Mouse (Mus musculus): ENCODE measurements around the gene Edem3. TPM values are rescaled to one million over a fixed set of nuclear protein-coding genes. Genes with fewer than 3 reads are reported as not detected.

Edem3 gene
- 8.5 and 9.6 TPM in 2 replicates for polyA plus RNA-seq (2015; fragmentation: Nextera tagmentation; extraction: Ambion mirVana)

- H3K36me3 ChIP-seq (ENCODE audit: control insufficient read depth, insufficient read depth), result no peaks in the 10 kb centered on the region
- ATAC-seq, result peak; percentile 99
- WGBS, result under 1% methylated on average over 59 of the region's 64 CpGs
- H3K4me2 ChIP-seq (replicated peaks; ENCODE audit: low read depth), result peak within 1 kb of the TSS; percentile 95
- peak within 1 kb of the TSS; percentile 85 for H3K9ac ChIP-seq (ENCODE audit: low read depth, low read length)
- peak within 1 kb of the TSS; percentile 95 for H3K4me3 ChIP-seq (ENCODE audit: low read depth, low read length)
- H3K27me3 ChIP-seq (replicated peaks; ENCODE audit: control insufficient read depth, insufficient read depth, low read length), result no peaks in the 10 kb centered on the region
- TF ChIP-seq CTCF (IDR thresholded peaks at IDR 0.05; ENCODE audit: low read depth), result no peak
- H3K9me3 ChIP-seq (ENCODE audit: control insufficient read depth), result no peaks in the 10 kb centered on the region
- 0 out of 2 replicates have a peak, but pooled peaks cover 3% of the 10 kb centered on the region for H3K4me1 ChIP-seq (replicated peaks; ENCODE audit: control insufficient read depth, insufficient read depth, low read length)
- peak within 1 kb of the TSS; percentile 80 for H3K27ac ChIP-seq (ENCODE audit: low read depth, low read length)
These were observed at the start of gene Edem3 for GRCm38 (mm10) chr1:151754881-151755659. TSS of gene Edem3 (plus strand) at chr1:151755371.

DNA sequence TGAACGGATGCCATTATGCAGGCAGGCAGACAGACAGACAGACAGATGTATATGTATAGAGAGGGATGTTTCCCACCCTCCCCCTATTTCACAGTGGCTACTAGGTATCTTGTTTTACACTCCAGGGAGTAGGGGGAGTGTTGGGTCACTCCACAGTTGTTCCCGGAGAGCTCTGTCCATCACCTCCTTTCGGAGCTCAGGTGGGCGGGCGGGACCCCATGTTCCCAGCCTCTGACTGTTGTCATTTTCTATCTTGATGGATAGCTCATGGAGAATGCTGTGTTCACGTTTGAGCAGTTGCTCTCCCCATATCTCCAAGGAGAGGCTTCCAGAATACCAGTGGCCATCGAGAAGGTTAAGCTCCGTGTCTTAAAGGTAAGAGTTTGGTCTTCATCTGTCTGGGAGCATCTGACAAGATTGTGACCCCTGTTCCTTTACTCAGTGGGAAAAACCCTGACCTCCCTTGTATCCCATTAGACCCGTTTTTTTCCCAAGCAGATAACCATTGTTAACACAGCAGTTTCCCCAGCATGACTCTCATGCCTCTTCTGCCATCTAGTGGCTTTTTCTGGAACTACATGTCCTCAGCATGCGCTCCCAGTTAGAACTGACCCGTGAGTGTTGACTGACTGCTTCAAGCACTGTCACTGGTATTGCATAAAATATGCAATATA lies 49.3 kb upstream of the Edem3 start:
- H3K4me1 ChIP-seq (replicated peaks; ENCODE audit: control insufficient read depth, insufficient read depth, low read length), result peaks cover 6% of the 10 kb centered on the region; the same call in 1 of the 2 replicates
- H3K9me3 ChIP-seq (ENCODE audit: control insufficient read depth), result no peaks in the 10 kb centered on the region
- peak; percentile 43; the same call in 1 of the 2 replicates for ATAC-seq
- WGBS, result 38% methylated on average over 11 of the region's 11 CpGs
- H3K4me2 ChIP-seq (replicated peaks; ENCODE audit: low read depth), result no peak overlapping the region
- H3K27me3 ChIP-seq (replicated peaks; ENCODE audit: control insufficient read depth, insufficient read depth, low read length), result no peaks in the 10 kb centered on the region
- no peak overlapping the region for H3K9ac ChIP-seq (ENCODE audit: low read depth, low read length)
- H3K4me3 ChIP-seq (ENCODE audit: low read depth, low read length), result no peak overlapping the region
- peak; percentile 98 for TF ChIP-seq CTCF (IDR thresholded peaks at IDR 0.05; ENCODE audit: low read depth)
- H3K27ac ChIP-seq (ENCODE audit: low read depth, low read length), result no peak overlapping the region
- no peaks in the 10 kb centered on the region for H3K36me3 ChIP-seq (ENCODE audit: control insufficient read depth, insufficient read depth)

- Histone ChIP-seq H3K9me3 (ENCODE audit: control insufficient read depth) (no peaks in the 10 kb centered on the region), H3K36me3 (ENCODE audit: control insufficient read depth, insufficient read depth) (no peaks in the 10 kb centered on the region), H3K4me3 (ENCODE audit: low read depth, low read length) (no peak overlapping the region), H3K27me3 (replicated peaks; ENCODE audit: control insufficient read depth, insufficient read depth, low read length) (no peaks in the 10 kb centered on the region), H3K4me1 (replicated peaks; ENCODE audit: control insufficient read depth, insufficient read depth, low read length) (peaks cover 6% of the 10 kb centered on the region; the same call in 1 of the 2 replicates), H3K9ac (ENCODE audit: low read depth, low read length) (no peak overlapping the region), H3K27ac (ENCODE audit: low read depth, low read length) (no peak overlapping the region), H3K4me2 (replicated peaks; ENCODE audit: low read depth) (no peak overlapping the region)
- ATAC-seq, result no peak
- TF ChIP-seq CTCF (IDR thresholded peaks at IDR 0.05; ENCODE audit: low read depth), result no peak
- 87% methylated on average over 3 of the region's 3 CpGs for WGBS
These were observed 48.8 kb upstream of the Edem3 start for GRCm38 (mm10) chr1:151706397-151706752.

DNA sequence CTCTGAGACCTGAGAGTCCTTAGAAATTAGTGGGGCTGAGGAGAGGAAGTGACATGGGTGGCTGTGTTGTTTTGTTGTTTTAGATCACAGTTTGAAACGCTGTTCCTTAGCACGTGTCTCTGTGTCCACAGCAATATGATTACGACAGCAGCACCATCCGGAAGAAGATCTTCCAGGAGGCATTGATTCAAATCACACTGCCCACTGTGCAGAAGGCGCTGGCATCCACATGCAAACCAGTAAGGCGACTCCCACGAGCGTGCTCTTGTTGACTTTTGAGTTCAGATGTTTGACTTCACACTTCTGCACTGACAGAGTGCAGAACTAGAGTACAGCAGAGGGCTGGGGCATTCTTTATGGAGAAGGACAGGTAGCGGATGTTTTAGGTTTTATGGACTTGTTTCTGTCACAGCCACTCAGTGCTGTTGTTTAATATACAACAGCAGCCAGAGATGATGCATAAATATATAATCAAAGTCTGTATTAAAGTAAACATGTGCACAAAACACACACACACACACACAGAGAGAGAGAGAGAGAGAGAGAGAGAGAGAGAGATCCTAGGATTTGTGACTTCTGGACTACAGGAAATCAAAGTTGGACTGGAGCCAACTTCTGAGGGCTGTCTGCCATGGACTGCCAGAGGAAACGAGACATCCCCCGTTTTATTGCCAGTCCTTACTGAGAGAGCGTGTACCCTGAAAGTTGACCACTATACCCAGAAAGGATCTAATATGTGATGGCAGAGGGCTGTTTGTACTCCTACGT lies 46.0 kb upstream of the Edem3 start:
- Histone ChIP-seq H3K27ac (ENCODE audit: low read depth, low read length) (no peak overlapping the region), H3K4me3 (ENCODE audit: low read depth, low read length) (no peak overlapping the region), H3K36me3 (ENCODE audit: control insufficient read depth, insufficient read depth) (no peaks in the 10 kb centered on the region), H3K9ac (ENCODE audit: low read depth, low read length) (no peak overlapping the region), H3K4me2 (replicated peaks; ENCODE audit: low read depth) (0 out of 2 replicates have a peak overlapping the region, but pooled peaks have one; percentile 13), H3K9me3 (ENCODE audit: control insufficient read depth) (no peaks in the 10 kb centered on the region), H3K4me1 (replicated peaks; ENCODE audit: control insufficient read depth, insufficient read depth, low read length) (peaks cover 6% of the 10 kb centered on the region; the same call in 1 of the 2 replicates), H3K27me3 (replicated peaks; ENCODE audit: control insufficient read depth, insufficient read depth, low read length) (no peaks in the 10 kb centered on the region)
- ATAC-seq, result peak; percentile 32; the same call in 1 of the 2 replicates
- TF ChIP-seq CTCF (IDR thresholded peaks at IDR 0.05; ENCODE audit: low read depth), result no peak
- WGBS, result 21% methylated on average over 13 of the region's 13 CpGs

DNA sequence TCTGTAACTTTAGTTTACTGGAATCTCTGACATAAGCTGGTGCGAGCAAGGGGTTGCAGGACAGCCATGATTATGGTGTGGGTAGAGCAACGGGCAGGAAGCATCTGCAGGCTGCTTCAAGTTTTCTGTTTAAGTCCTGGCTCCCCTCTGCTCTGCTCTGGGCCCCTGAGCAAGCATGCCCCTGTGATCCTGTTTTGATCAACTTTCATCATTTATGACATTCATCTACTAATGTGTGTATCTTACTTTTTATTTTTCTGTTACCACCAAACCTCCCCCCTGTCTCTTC lies 45.5 kb upstream of the Edem3 start:
- no peak for TF ChIP-seq CTCF (IDR thresholded peaks at IDR 0.05; ENCODE audit: low read depth)
- Histone ChIP-seq H3K9me3 (ENCODE audit: control insufficient read depth) (no peaks in the 10 kb centered on the region), H3K27me3 (replicated peaks; ENCODE audit: control insufficient read depth, insufficient read depth, low read length) (no peaks in the 10 kb centered on the region), H3K4me1 (replicated peaks; ENCODE audit: control insufficient read depth, insufficient read depth, low read length) (peaks cover 6% of the 10 kb centered on the region; the same call in 1 of the 2 replicates), H3K9ac (ENCODE audit: low read depth, low read length) (no peak overlapping the region), H3K4me2 (replicated peaks; ENCODE audit: low read depth) (0 out of 2 replicates have a peak overlapping the region, but pooled peaks have one; percentile 13), H3K27ac (ENCODE audit: low read depth, low read length) (no peak overlapping the region), H3K4me3 (ENCODE audit: low read depth, low read length) (no peak overlapping the region), H3K36me3 (ENCODE audit: control insufficient read depth, insufficient read depth) (no peaks in the 10 kb centered on the region)
- 47% methylated on average over 2 of the region's 2 CpGs for WGBS
- ATAC-seq, result no peak

All from intestine, postnatal 0 days (tissue).